Mouse (Mus musculus): ENCODE data around the gene Gm17584. TPM values are rescaled to one million over a fixed set of nuclear protein-coding genes. Genes with fewer than 3 reads are reported as not detected.
"Not testable (repeated sequence)": the region's sequence is repeated elsewhere in the genome, so short reads cannot be mapped to it uniquely, and the experiment has no call there.

Gm17584 gene
- not detected for total RNA-seq (2021)
- long read RNA-seq, experiment 1: 0 reads
- long read RNA-seq, experiment 2: 0 reads

DNA sequence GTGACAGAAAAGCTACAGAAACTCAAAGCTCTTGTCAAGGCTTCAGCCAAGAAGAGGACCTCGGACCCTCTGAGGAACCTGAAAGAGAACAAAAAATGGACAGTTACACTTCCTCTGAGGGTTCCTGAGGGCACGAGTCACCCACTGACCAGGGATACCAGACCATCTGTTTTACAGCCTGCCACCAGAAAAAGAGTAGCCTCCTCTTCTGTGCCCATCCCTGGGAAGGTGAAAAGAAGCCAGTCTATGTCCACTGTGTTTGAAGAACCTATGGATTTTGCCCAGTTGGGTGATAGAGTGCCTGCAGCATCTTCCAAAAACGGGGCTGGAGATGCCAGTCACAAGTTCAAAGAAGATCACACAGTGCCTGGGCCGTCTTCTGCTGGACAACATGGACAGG is at the start of gene Gm17584:
Gene Gm17584 (plus strand): TSS at position 301 of the 400 bp plus-strand sequence.
- DNase-seq (ENCODE audit: low spot score in 2 of 2): not testable (repeated sequence)

Other genes starting within 250 kb of the Gm17584 start
- gene Gm17469, start 129.3 kb downstream of the Gm17584 start, total RNA-seq (2021): not detected